ENCODE assay signal across 18 mouse cellular contexts in the genomic region with DNA sequence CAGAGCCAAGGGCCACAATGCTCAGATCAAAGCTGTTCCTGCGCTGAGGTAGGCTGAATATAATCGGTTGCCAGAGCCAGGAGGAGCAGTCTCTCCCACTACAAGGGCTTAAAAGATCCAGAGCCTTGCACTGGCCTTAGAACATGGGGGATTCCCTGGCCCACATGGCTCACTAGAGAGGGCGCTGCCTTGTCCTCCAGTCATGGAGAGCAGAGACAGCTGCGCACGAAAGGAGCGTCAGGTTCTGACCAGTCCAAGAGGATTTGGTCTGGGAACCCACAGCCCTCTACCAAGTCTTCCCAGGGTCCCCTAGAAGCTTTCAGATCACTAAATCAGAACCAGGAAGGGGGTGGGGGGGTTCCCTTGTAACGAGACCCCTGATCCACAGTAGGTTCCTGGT. TPM values are rescaled to one million over a fixed set of nuclear protein-coding genes. Genes with fewer than 3 reads are reported as not detected.
DNase-seq lines count a peak whose midpoint lies in the region; ATAC-seq lines count a peak whose summit lies in the region.
"Had no signal": no experiment of that assay in that cellular context is flagged by ENCODE, and none has a peak within 500 bp of the region (broad histone marks: within the 10 kb centered on the region; RNA-seq: fewer than 3 reads in every experiment).

No protein-coding gene starts in this region.

- intact Hi-C loops in heart, postnatal 25 days (cut with DNase I): no loop called here

- peak; percentile 84 for DNase-seq in heart, adult 11 months
- DNase-seq in heart, postnatal 25 days (ENCODE audit: low spot score): no peak
- no peak for DNase-seq in heart, adult 18-20 months
- DNase-seq: adrenal gland, adult 2 months; adrenal gland, postnatal 10 days; adrenal gland, postnatal 25 days; cerebellum, adult 11-12 months; cerebellum, adult 2 months; cerebellum, adult 9-10 months; cerebellum, postnatal 10 days; cerebellum, postnatal 25 days had no signal

- no peaks in the 10 kb centered on the region for H3K27me3 ChIP-seq in heart, embryonic 16.5 days (ENCODE audit: control insufficient read depth, insufficient read depth, low read length)
- H3K27me3 ChIP-seq: embryonic facial prominence, embryonic 12.5 days; forebrain, embryonic 13.5 days; forebrain, embryonic 15.5 days had no signal

- H3K9me3 ChIP-seq in heart, embryonic 16.5 days (replicated peaks; ENCODE audit: control insufficient read depth, low read length): no peaks in the 10 kb centered on the region
- H3K9me3 ChIP-seq: embryonic facial prominence, embryonic 10.5 days; embryonic facial prominence, embryonic 12.5 days; forebrain, embryonic 13.5 days; forebrain, embryonic 15.5 days had no signal

- 91% methylated on average over 7 of the region's 7 CpGs for WGBS in heart, embryonic 16.5 days

- no peak overlapping the region for H3K4me2 ChIP-seq in heart, embryonic 16.5 days (ENCODE audit: low read depth, low read length)
- H3K4me2 ChIP-seq: embryonic facial prominence, embryonic 12.5 days; forebrain, embryonic 13.5 days; forebrain, embryonic 15.5 days had no signal

- no peak overlapping the region for H3K9ac ChIP-seq in heart, embryonic 16.5 days (ENCODE audit: low read length)
- H3K9ac ChIP-seq: embryonic facial prominence, embryonic 12.5 days; forebrain, embryonic 13.5 days; forebrain, embryonic 15.5 days had no signal

- peaks cover 27% of the 10 kb centered on the region for H3K4me1 ChIP-seq in heart, embryonic 16.5 days (ENCODE audit: control insufficient read depth, insufficient read depth, low read length)
- peaks cover 27% of the 10 kb centered on the region for H3K4me1 ChIP-seq in brown adipose tissue, adult 24 weeks (ENCODE audit: control insufficient read depth, insufficient read depth, insufficient read length, low read length)

- peaks cover 45% of the 10 kb centered on the region for H3K36me3 ChIP-seq in heart, embryonic 16.5 days (ENCODE audit: control insufficient read depth, insufficient read depth)

- H3K27ac ChIP-seq in heart, embryonic 16.5 days (ENCODE audit: low read length): peak overlapping the region; percentile 5; the same call in 1 of the 2 replicates
- H3K27ac ChIP-seq in brown adipose tissue, adult 24 weeks (replicated peaks; ENCODE audit: low read depth, low read length): peak overlapping the region; percentile 41; the same call in 1 of the 2 replicates
- H3K27ac ChIP-seq: embryonic facial prominence, embryonic 10.5 days; embryonic facial prominence, embryonic 12.5 days; forebrain, embryonic 13.5 days; forebrain, embryonic 15.5 days had no signal

- no peak for ATAC-seq in heart, embryonic 16.5 days (replicated peaks; ENCODE audit: extremely low read depth, insufficient read depth, low FRiP score)
- no peak for ATAC-seq in granulocyte monocyte progenitor cell, adult 5-6 weeks (replicated peaks; ENCODE audit: poor library complexity, severe bottlenecking)
- ATAC-seq: forebrain, embryonic 13.5 days; forebrain, embryonic 15.5 days had no signal

- no peak overlapping the region for H3K4me3 ChIP-seq in heart, embryonic 16.5 days (ENCODE audit: low read length)
- H3K4me3 ChIP-seq in brown adipose tissue, adult 24 weeks (ENCODE audit: insufficient read depth, low read depth, low read length): no peak overlapping the region
- H3K4me3 ChIP-seq: embryonic facial prominence, embryonic 10.5 days; embryonic facial prominence, embryonic 12.5 days; forebrain, embryonic 13.5 days; forebrain, embryonic 15.5 days had no signal

RNA-seq across cellular contexts. Expression of a gene that starts 7.9 kb away (rescaled TPM):
- total RNA-seq in heart, postnatal 25 days (2021): 10 to 100 TPM; 44.9 to 52.1 TPM
- polyA plus RNA-seq in heart, embryonic 16.5 days (2015; fragmentation: Nextera tagmentation; extraction: Ambion mirVana): 30.7 and 31.8 TPM in 2 replicates
- 10 to 100 TPM; 38.5 to 43.5 TPM for total RNA-seq in heart, adult 18-20 months (2021)
- polyA plus RNA-seq in brown adipose tissue, adult 24 weeks (2012; ENCODE audit: insufficient read depth, insufficient read length, missing spikeins): 12.9 and 14.2 TPM in 2 replicates
- 40.0 and 41.2 TPM in 2 replicates for total RNA-seq in granulocyte monocyte progenitor cell, adult 5-6 weeks (2014; fragmentation: Nextera tagmentation)
- 23.3 and 23.7 TPM in 2 replicates for total RNA-seq in granulocyte monocyte progenitor cell, adult 5-6 weeks (2017)

RNA-seq across cellular contexts. Expression of a gene that starts 40.1 kb away (rescaled TPM):
- 100 to 1,000 TPM; 118 to 135 TPM for total RNA-seq in heart, postnatal 25 days (2021)
- polyA plus RNA-seq in heart, embryonic 16.5 days (2015; fragmentation: Nextera tagmentation; extraction: Ambion mirVana): 194 and 228 TPM in 2 replicates
- total RNA-seq in heart, adult 18-20 months (2021): 100 to 1,000 TPM; 125 to 136 TPM
- 180 and 204 TPM in 2 replicates for polyA plus RNA-seq in brown adipose tissue, adult 24 weeks (2012; ENCODE audit: insufficient read depth, insufficient read length, missing spikeins)
- 104 and 142 TPM in 2 replicates for total RNA-seq in granulocyte monocyte progenitor cell, adult 5-6 weeks (2014; fragmentation: Nextera tagmentation)
- 96.9 and 106 TPM in 2 replicates for total RNA-seq in granulocyte monocyte progenitor cell, adult 5-6 weeks (2017)
